Mouse (Mus musculus): ENCODE results near the gene Rorc. TPM values are rescaled to one million over a fixed set of nuclear protein-coding genes. Genes with fewer than 3 reads are reported as not detected.

Gene Rorc
- total RNA-seq, 1 experiment from 2014 or later, result 1.3 TPM

DNA sequence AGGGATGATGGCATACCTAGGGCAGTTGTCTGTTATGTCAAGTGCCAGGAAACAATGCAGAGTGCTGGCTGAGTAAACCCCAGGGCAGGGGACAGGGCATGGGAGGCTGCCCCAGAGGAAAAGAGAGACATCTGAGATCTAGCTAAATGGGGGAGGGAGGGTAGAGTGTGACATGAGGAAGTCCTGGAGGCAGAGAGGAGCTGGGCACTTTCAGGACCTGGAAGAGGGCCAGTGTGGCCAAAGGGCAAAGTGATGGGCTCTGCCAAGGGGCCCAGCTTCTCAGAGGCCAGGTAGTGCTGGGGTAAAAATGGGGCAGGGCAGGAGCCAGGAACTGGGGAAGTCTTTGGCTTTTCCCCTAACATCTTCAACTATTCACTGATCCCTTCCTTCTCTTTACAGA lies 2.0 kb downstream of the Rorc start:
- no peak for ATAC-seq (ENCODE audit: extremely low read depth, insufficient number of reproducible peaks, low FRiP score, poor library complexity, severe bottlenecking)

DNA sequence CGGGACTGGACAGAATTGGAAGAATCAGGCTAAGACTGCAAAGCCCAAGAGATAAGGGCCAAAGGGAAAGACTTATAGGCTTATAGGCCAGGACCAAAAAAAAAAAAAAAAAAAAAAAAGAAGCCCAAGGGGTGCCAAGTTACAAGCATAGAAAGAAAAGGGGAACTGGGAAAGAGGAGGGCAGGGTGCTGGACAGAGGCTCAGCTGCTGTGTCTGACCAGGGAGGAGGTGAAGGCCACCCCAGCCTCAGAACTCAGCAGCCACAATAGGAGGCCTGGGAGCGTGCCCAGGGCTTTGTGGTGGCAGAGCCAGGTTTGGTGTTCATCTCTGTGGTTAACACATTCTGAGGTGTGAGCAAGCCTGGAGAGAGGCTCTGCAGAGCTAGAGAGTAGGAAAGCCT lies 2.6 kb downstream of the Rorc start:
- ATAC-seq (ENCODE audit: extremely low read depth, insufficient number of reproducible peaks, low FRiP score, poor library complexity, severe bottlenecking), result no peak

DNA sequence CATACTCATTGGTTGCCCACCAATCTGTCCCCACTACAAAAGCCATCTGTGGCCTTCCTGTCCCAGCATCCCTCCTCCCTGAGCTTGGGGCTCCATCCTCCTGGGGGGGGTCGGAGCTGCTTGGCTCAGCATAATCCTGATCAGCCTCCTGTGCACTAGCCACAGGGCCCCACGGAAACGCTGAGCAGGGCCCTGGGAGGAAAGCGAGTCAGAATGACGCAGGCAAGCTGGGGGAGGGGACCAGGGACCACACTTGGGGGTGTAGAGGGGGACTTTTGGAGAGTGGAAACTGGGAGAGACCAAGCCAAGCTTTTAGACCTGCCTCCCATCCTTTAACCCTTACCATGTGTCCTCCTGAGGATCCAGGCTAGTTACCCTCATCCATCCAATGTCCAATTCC lies 3.3 kb downstream of the Rorc start:
- ATAC-seq (ENCODE audit: extremely low read depth, insufficient number of reproducible peaks, low FRiP score, poor library complexity, severe bottlenecking), result no peak

DNA sequence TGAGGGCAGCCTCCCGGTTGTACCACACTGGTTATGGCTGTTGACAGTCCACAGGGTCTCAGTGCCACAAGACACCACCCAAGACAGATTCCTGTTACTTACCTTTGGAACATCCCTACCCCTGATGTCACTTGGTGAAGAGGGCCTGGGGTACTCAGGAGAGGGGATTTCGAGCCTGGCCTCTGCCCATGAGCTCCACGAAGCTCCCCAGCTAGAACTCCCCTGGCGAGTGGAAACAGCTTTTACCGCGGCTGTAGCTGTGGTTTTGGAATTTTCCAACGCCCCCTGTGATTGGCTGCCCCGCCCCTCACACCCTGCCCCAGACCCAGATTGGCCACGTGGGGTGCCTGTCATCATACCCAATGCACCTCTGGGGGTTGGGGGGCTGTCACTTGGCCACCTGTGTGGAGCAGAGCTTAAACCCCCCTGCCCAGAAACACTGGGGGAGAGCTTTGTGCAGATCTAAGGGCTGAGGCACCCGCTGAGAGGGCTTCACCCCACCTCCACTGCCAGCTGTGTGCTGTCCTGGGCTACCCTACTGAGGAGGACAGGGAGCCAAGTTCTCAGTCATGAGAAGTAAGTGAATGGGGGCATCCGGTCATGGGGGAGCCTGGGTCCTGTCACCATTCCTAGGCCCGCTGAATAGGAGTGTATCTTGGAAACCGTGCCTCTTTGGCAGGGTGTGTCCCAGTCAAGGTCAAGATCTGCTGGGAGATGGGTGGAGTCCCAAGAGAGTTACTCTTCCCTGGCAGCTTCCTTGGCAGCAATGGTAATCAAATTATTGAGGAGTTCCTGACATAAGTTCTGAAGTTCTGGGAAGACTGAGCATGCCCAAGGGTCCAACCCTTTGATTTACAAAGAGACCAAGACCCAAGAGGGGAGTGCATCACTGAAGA lies 4.7 kb downstream of the Rorc start:
- no peak for ATAC-seq (ENCODE audit: extremely low read depth, insufficient number of reproducible peaks, low FRiP score, poor library complexity, severe bottlenecking)

DNA sequence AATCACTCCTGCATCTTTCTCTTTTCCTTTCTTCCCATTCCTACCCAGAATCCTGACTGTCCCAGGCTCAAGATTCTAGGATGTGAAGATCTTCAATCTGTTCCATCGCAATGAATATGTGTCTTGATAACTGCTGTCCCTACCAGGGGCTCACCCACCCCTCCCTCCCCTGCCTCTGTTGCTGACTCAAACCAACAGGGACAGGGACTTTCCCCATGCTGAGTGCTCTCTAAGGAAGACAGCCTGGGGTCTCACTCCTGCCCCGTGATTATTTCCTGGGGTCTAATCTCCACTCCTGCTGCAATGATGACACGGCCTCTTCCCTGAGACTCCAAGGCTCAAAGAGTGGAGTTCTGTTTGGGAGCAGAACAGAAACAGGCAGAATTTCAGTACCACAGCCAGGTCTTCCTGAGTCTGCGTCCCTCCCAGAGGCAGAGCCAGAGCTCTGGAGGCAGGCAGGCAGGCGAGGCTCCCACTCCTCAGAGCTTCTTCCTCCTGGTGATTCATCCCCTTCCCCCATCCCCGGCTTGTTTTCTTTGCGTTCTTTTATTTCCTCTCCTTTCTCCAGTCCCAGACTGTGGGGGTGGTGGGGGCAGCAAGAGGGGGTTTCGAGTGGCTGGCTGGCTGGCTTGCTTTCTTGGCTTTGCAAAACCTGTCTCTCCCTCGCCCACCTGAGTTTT lies 7.4 kb downstream of the Rorc start:
- no peak for ATAC-seq (ENCODE audit: extremely low read depth, insufficient number of reproducible peaks, low FRiP score, poor library complexity, severe bottlenecking)

DNA sequence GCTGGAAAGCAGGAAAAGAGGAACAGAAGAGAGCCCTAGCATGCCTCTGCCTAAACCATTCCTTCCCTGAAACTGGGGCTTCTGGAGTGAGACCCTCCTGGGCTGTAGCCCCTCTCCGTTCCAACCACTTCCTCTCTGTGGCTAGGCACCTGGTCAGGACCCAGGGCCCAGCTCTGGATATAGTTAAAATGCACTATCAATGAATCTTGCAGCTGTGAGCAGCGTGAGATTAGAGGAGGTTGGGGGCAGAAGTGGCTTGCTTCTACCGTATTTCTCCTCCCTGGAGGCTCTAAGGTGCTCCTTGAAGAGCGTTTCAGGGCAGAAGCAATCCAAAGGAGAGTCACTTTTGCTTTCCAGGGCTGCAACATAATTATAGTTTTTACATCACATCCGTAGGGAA lies 9.7 kb downstream of the Rorc start:
- ATAC-seq (ENCODE audit: extremely low read depth, insufficient number of reproducible peaks, low FRiP score, poor library complexity, severe bottlenecking), result no peak

DNA sequence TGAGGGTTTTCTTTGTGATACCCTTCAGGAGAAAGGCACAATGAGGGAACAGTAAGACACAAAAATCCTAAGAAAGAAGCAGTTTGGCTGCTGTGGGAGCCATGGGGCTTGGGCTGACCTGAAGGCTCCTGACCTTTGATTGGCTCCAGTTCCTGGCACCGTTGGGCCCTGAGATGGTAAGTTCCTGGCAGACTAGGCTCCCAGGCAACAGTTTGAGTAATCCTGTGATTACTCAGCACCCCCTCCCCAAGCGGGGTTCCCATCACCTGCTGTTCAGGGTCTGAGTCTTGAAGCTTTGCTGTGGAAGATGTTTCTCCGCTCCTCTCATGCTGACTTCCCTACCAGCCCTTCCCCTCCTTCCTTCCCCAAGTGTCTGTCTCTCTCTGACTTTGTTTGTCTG lies 10.9 kb downstream of the Rorc start:
- ATAC-seq (ENCODE audit: extremely low read depth, insufficient number of reproducible peaks, low FRiP score, poor library complexity, severe bottlenecking), result no peak

DNA sequence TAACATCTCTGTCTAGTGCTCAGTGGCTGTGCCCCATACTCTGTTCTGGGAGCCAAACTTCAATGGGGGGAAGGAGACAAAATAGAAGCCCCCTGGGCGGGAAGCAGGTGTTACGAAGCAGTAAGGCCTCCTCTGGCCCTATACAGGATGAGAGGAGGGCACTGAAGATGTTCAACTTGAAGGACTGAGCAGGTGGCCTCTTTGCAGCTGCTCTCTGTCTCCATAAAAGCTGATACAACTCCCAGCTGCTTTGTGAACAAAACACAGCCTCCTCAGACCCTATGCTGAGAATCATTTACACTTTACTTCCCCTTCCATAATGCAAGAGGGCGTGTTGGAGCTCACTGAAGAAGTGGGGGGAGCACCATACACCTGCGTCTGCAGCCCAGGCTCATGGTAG lies 14.1 kb downstream of the Rorc start:
- no peak for ATAC-seq (ENCODE audit: extremely low read depth, insufficient number of reproducible peaks, low FRiP score, poor library complexity, severe bottlenecking)

DNA sequence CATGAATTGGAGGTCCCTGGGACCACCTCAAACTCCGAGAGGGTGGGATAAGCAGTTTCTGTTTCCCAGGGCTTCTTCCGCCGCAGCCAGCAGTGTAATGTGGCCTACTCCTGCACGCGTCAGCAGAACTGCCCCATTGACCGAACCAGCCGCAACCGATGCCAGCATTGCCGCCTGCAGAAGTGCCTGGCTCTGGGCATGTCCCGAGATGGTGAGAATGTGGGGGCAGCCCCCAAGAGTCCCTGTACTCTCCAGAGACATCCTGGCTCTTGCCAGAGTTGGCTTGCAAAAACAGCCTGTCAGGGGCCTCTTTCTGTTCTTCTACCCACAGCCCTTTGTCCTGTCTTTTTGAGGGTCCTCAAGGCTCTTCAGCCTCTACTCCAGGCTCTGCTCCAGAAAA lies 14.8 kb downstream of the Rorc start:
- ATAC-seq (ENCODE audit: extremely low read depth, insufficient number of reproducible peaks, low FRiP score, poor library complexity, severe bottlenecking), result no peak

DNA sequence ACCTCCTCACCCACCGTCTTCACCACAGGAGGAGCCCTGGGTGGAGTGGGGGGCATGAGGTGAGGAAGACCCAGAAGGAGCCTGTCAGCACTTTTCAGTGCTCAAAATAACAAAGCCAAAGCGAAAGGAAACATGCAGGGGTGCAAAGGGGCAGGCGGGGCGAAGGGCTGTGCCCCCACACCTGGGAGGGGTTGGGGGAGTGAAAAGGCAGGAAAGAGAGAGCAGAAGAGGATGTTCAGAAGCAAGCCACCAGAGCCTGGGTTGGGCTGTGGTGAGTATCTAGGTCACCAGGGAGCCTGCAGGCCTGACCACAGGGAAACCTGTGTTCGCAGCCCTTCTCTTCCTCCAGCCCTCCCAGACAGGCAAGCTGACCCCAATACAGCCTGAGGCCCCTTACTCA lies 15.5 kb downstream of the Rorc start:
- ATAC-seq (ENCODE audit: extremely low read depth, insufficient number of reproducible peaks, low FRiP score, poor library complexity, severe bottlenecking), result no peak

DNA sequence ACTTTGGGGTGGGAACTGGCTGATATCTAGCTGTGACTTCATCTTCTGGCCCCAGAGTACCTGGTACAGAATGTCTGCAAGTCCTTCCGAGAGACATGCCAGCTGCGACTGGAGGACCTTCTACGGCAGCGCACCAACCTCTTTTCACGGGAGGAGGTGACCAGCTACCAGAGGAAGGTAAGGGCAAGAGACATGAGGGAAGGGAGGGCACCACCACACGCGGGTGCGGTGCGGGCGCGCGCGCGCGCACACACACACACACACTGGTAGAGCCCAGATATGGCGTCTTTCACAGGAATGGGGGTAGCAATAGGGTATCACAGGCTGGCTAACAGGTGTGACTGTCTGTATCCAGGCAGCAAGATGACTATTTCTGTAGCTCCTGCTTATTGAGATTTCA lies 16.8 kb downstream of the Rorc start:
- ATAC-seq (ENCODE audit: extremely low read depth, insufficient number of reproducible peaks, low FRiP score, poor library complexity, severe bottlenecking), result no peak

DNA sequence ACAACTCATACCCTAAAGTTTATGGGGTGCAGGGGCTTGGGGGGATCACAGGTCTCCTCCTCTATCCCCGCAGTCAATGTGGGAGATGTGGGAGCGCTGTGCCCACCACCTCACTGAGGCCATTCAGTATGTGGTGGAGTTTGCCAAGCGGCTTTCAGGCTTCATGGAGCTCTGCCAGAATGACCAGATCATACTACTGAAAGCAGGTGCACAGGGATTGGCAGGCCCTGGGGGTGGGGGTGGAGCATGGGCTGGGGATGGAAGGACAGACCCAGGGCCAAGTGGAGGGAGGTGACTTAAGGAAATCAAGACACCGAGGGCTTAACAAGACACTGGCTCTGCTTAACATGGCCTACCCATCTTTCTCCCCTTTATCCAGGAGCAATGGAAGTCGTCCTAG lies 18.4 kb downstream of the Rorc start:
- no peak for ATAC-seq (ENCODE audit: extremely low read depth, insufficient number of reproducible peaks, low FRiP score, poor library complexity, severe bottlenecking)

DNA sequence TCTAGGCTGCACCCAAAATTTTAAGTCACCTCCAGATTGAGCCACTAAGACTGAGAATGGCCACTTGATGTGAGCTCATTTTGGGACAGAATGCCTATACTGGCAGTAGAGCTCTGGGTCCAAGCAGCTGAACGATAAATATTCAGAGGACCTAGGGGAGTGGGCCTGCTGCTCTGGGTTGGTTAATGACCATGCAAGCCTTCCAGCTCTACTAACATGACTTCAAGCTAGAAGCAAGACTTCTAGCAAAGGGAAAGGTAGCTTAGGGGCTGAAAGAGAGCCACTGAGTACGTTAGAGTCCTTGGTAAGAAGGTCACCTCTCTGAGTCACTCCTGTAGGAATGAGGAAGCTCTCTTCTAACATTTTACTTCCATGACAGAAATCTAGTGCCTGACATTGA lies 19.5 kb downstream of the Rorc start:
- no peak for ATAC-seq (ENCODE audit: extremely low read depth, insufficient number of reproducible peaks, low FRiP score, poor library complexity, severe bottlenecking)

DNA sequence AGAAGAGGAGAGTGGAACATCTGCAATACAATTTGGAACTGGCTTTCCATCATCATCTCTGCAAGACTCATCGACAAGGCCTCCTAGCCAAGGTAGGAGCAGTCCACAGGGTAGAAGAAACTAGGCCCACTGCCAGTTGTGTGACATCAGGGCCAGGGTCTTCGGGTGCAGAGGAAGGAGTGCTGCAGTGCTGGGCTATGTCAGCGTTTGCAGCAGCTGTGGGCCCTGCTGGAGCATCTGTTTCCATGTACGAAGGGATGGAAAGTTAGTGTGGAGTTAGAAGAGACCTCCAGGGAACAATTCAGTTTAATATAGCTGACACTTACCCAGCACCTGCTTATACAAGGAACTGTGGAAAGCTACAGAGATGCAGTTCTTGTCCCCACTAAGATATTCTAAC lies 20.5 kb downstream of the Rorc start:
- no peak for ATAC-seq (ENCODE audit: extremely low read depth, insufficient number of reproducible peaks, low FRiP score, poor library complexity, severe bottlenecking)

DNA sequence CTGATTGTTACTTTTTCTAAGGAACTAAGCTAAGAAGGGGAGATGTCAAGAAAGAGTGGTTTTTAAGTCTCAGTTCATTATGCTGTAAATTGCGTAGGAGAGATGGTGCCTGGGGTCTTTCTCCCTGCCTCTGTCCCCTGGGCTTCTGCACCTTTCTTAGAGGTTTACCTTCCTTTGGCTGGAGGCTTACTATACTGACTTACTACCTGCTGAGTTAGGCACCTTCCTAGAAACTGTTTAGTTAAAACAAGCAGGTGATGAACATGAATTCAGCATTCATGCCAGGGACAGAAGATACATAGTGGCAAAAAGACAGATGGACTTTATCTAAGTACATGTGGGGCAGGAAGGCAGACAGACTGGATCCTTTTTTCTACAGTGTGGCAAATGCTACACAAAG lies 23.7 kb downstream of the Rorc start:
- ATAC-seq (ENCODE audit: extremely low read depth, insufficient number of reproducible peaks, low FRiP score, poor library complexity, severe bottlenecking), result no peak

DNA sequence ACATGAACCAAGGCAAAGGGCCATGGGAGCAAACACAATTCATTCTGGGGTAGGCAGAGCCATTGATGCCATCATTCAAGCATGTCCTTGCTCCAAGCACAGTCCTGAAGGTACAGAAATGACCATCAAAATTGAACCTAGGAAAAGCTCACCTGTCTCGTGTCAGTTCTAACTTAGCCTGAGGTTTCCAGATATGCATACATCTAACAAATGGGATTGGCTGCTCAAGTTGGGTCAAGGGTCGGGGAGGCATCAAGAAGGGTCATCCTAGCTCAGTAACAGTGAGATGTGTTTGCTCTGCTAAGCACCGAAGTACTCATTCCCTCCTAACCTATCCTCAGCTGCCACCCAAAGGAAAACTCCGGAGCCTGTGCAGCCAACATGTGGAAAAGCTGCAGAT lies 24.3 kb downstream of the Rorc start:
- no peak for ATAC-seq (ENCODE audit: extremely low read depth, insufficient number of reproducible peaks, low FRiP score, poor library complexity, severe bottlenecking)

DNA sequence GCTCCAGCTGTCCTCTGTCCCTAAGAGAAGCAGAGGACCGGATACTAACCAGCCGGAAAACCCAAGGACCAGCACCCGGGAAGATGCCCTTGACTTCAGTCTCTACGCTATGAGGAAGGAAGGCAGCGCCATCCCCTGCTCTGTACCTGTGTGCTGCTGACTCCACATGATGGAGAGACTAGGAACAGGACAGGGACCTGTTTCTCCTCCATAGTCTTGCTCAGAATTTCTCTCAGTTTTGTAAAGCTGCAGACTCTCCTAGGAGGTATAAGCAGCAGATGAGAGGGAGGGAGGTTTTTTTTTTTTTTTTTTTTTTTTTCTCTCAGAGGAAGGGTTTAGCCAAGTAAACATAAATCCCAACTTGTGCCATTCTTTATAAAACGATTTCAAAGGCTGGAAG lies 25.6 kb downstream of the Rorc start, which contains the start of gene Lingo4:
Gene Lingo4 (plus strand): TSS at position 301 of the 400 bp plus-strand sequence.
- no peak for ATAC-seq (ENCODE audit: extremely low read depth, insufficient number of reproducible peaks, low FRiP score, poor library complexity, severe bottlenecking)

DNA sequence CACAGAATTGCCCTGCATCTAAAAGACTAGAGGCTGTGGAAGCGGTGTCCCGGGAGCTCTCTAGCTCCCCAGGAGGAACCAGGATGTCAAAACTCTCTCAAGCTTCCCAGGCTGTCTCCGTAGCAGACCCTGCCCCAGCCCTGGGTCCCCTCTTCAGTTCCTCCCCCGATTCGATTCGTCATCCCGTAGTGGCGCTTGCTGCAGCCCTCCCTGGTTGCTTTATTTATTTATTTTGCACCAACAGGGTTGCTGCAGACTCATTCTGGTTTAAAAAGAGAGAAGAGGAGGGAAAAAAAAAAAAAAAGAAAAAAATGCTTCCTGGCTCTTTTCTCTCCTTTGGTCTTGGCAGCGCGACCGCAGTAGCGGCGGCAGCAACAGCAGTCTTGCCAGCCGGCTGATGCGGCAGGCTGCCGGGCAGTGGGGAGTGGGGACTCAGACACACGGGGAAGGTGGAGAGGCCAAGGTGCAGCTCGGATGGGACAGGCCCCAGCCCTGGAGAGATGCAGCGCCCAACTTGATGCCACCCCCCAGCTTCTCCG lies 26.4 kb downstream of the Rorc start:
- ATAC-seq (ENCODE audit: extremely low read depth, insufficient number of reproducible peaks, low FRiP score, poor library complexity, severe bottlenecking), result no peak

DNA sequence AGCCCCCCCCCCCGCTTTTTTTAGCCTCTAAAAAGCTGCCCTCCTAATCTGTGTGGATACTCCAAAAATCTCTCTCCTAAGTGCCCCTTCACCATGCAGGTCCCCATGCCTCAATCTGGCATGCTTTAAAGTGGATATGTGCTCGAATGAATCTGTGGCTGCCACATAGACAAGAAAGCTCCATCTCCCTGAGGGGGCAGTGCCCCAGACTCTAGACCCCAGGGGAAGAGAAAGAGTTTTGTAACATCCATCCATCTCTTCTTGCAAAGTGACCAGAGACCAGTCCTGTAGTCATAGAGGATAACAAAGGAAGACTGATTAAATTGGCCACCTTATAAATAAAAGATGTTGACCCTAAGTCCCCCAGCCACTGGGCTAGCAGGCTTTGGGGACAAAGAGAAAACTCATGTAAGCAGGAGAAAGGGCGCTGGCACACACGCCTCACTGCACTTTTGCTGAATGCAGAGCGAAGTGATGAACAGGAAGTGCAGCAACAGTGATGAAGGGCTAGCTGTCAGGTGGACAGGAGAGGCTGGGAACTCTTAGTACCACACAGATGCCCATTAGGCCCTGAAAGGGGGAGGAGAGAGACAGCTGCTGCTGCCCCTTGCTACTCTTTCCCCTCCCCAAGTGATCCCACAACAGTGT lies 27.2 kb downstream of the Rorc start:
- no peak for ATAC-seq (ENCODE audit: extremely low read depth, insufficient number of reproducible peaks, low FRiP score, poor library complexity, severe bottlenecking)

DNA sequence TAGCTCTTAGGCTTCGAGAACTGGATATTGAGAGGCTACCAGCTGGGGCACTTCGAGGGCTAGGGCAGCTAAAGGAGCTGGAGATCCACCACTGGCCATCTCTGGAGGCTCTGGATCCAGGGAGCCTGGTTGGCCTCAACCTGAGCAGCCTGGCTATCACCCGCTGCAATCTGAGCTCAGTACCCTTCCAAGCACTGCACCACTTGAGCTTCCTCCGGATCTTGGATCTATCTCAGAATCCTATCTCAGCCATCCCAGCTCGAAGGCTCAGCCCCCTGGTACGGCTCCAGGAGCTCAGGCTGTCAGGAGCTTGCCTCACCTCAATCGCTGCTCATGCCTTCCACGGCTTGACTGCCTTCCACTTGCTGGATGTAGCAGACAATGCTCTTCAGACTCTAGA lies 29.9 kb downstream of the Rorc start:
- ATAC-seq (ENCODE audit: extremely low read depth, insufficient number of reproducible peaks, low FRiP score, poor library complexity, severe bottlenecking), result no peak

Measured in neutrophil, adult 5-6 weeks (primary cell).